Comparison of ENCODE assay signal across 8 mouse cellular contexts in the genomic region with DNA sequence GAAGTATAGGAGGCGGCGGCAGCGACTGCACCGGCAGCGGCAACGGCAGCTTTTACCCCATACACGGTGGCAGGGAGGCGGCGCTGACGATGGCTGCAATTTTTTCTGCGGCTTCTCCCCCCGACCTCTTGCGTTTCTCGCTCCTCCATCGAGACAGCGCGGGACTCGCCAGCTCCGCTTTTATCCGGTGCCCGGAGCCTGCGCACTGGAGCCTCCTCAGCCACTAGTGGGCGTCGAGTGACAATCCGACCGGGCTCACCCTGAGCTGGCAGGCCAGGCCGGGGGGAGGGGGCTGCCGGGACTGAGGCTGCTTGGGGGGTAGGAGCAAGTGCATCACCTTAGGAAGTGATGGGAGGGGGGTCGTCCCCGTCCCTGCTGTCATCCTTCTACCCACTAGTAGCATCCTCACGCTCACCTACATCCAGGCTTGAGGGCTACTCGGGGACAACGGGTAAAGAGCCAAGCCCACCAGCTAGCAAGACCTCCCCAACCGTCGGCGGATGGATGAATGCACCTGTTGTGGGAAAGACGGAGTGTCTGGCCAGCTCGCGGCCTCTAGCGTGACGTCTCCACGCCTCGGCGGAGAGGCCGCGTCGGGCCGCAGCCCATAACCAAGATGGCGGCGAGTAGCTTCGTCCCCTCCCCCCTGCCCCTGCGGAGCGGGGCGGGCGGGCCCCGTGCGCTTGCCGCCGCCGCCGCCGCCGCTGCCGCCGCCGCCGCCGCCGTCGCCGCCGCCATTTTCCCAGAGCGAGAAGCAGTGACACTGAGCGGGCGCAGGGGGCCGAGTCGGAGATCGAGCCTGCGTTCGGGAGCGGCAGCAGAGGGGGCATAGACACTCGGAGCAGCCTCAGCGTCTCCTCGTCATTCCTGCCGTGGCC. TPM values are rescaled to one million over a fixed set of nuclear protein-coding genes. Genes with fewer than 3 reads are reported as not detected.
A peak's percentile ranks its signal among the peaks of the same experiment; 100 is the strongest.
DNase-seq lines count a peak whose midpoint lies in the region; ATAC-seq lines count a peak whose summit lies in the region.

A gene (plus strand): TSS at position 722 of the 878 bp plus-strand sequence.

- no peaks in the 10 kb centered on the region for H3K9me3 ChIP-seq in hindbrain, embryonic 13.5 days

- peak within 1 kb of the TSS; percentile 85 for H3K4me3 ChIP-seq in hindbrain, embryonic 13.5 days

- H3K4me2 ChIP-seq in hindbrain, embryonic 13.5 days: peak within 1 kb of the TSS; percentile 90

- no peaks in the 10 kb centered on the region for H3K27me3 ChIP-seq in hindbrain, embryonic 13.5 days

- peak; percentile 95 for DNase-seq in T-cell, adult 2 months (ENCODE audit: low spot score)
- DNase-seq in cerebellum, postnatal 25 days: peak; percentile 94 to 95
- peak; percentile 90 to 92 for DNase-seq in frontal cortex, postnatal 25 days (ENCODE audit: low spot score in 2 of 2)
- peak; percentile 92 for DNase-seq in layer of hippocampus, postnatal 36 days
- peak; percentile 93 for DNase-seq in lung, postnatal 25 days (ENCODE audit: low spot score)
- peak; percentile 81 for DNase-seq in retina, adult 2 months (ENCODE audit: low read depth, low spot score)
- DNase-seq in thymus, postnatal 25 days: peak; percentile 93

- ATAC-seq in hindbrain, embryonic 13.5 days (ENCODE audit: low FRiP score): peak; percentile 81

- H3K27ac ChIP-seq in hindbrain, embryonic 13.5 days: peak within 1 kb of the TSS; percentile 100

- peak within 1 kb of the TSS; percentile 99 for H3K9ac ChIP-seq in hindbrain, embryonic 13.5 days

- H3K4me1 ChIP-seq in hindbrain, embryonic 13.5 days (replicated peaks): peaks cover 25% of the 10 kb centered on the region

- under 1% methylated on average over 71 of the region's 85 CpGs for WGBS in hindbrain, embryonic 13.5 days

- H3K36me3 ChIP-seq in hindbrain, embryonic 13.5 days: no peaks in the 10 kb centered on the region

RNA-seq across cellular contexts. Expression of the gene that starts here (rescaled TPM):
- polyA plus RNA-seq in hindbrain, embryonic 13.5 days (2015; fragmentation: Nextera tagmentation; extraction: Ambion mirVana): 169 and 170 TPM in 2 replicates
- total RNA-seq in layer of hippocampus, postnatal 36 days (2021): 10 to 100 TPM; 90.9 to 92.2 TPM

Comparison
In these comparisons a context has a peak if more than half of its experiments do, and no peak if none do; other contexts are left out.
1. Peak in every context shown above with its lines: DNase-seq, ATAC-seq, H3K4me3 ChIP-seq and H3K27ac ChIP-seq.